In genomic region chr3:104714679-104715326, GRCm38 (mm10) we compare ENCODE assay signal across 8 mouse cellular contexts.
A peak's percentile ranks its signal among the peaks of the same experiment; 100 is the strongest.
DNase-seq lines count a peak whose midpoint lies in the region; ATAC-seq and TF ChIP-seq lines count a peak whose summit lies in the region.

No protein-coding gene starts in this region.

- no peak for TF ChIP-seq POLR2A in small intestine, adult 2 months (IDR thresholded peaks at IDR 0.05; ENCODE audit: low read depth, low read length)

- H3K4me1 ChIP-seq in heart, embryonic 10.5 days = peaks cover 20% of the 10 kb centered on the region
- no peaks in the 10 kb centered on the region for H3K4me1 ChIP-seq in kidney, embryonic 14.5 days (ENCODE audit: control insufficient read depth, insufficient read depth, low read length)
- peaks cover 3% of the 10 kb centered on the region; the same call in 1 of the 2 replicates for H3K4me1 ChIP-seq in small intestine, adult 2 months (ENCODE audit: control insufficient read depth, insufficient read depth, insufficient read length, low read length)

- in situ Hi-C loops in Patski (cut with MboI; ENCODE audit: low pct_unique_long_range_greater_than_20kb) = loop anchor here (5.0 to 10.0 kb wide), 4 partner anchors 60 to 342 kb away; partner anchors contain the start of genes Capza1, St7l and Wnt2b

- no peak overlapping the region for H3K9ac ChIP-seq in kidney, embryonic 14.5 days (ENCODE audit: low read depth, low read length)

- peak overlapping the region; percentile 44 for H3K4me3 ChIP-seq in heart, embryonic 10.5 days
- H3K4me3 ChIP-seq in kidney, embryonic 14.5 days (ENCODE audit: low read length) = peak overlapping the region; percentile 4; the same call in 1 of the 2 replicates
- peak overlapping the region; percentile 41 for H3K4me3 ChIP-seq in small intestine, adult 2 months (ENCODE audit: low read depth, low read length)

- CTCF ChIA-PET in Patski (lab: Charles Lee) = interaction anchor here (0.7 to 4.1 kb wide), 32 partner anchors 10 to 371 kb away, joined by 3 to 32 read pairs (median 4); partner anchors contain the start of genes Ppm1j and Rhoc

- peak; percentile 31 for ATAC-seq in Patski
- 0 out of 2 replicates have a peak, but pooled peaks have one; percentile 13 for ATAC-seq in kidney, embryonic 14.5 days (ENCODE audit: low FRiP score, low TSS enrichment)

- DNase-seq in CD4-positive helper T cell, adult 2 months (ENCODE audit: low read depth, low spot score) = peak; percentile 70
- no peak for DNase-seq in Patski (ENCODE audit: low read depth, low spot score)
- DNase-seq in cerebellum, postnatal 36 days = peak; percentile 33 to 34
- peak; percentile 85 for DNase-seq in heart, embryonic 10.5 days (ENCODE audit: low spot score)
- DNase-seq in lung, postnatal 25 days (ENCODE audit: low spot score) = peak; percentile 31
- DNase-seq in ovary, postnatal 14 days (ENCODE audit: low spot score) = no peak

- no peaks in the 10 kb centered on the region for H3K27me3 ChIP-seq in Patski
- no peaks in the 10 kb centered on the region for H3K27me3 ChIP-seq in heart, embryonic 10.5 days (ENCODE audit: insufficient read depth, poor library complexity, severe bottlenecking)
- H3K27me3 ChIP-seq in kidney, embryonic 14.5 days (ENCODE audit: control insufficient read depth, insufficient read depth, low read length) = no peaks in the 10 kb centered on the region
- H3K27me3 ChIP-seq in small intestine, adult 2 months (ENCODE audit: control insufficient read depth, insufficient read depth, low read length) = no peaks in the 10 kb centered on the region

- TF ChIP-seq CTCF in Patski (IDR thresholded peaks at IDR 0.05) = no peak
- TF ChIP-seq CTCF in small intestine, adult 2 months (IDR thresholded peaks at IDR 0.05; ENCODE audit: extremely low read depth, insufficient read length, insufficient replicate concordance, low read depth, low read length) = peak; percentile 76; the same call in 1 of the 2 replicates

- H3K4me2 ChIP-seq in kidney, embryonic 14.5 days (replicated peaks; ENCODE audit: low read depth, low read length) = peak overlapping the region; percentile 32

- POLR2A ChIA-PET in Patski (lab: Charles Lee) = interaction anchor here (0.6 to 1.1 kb wide), 4 partner anchors 15 to 313 kb away, joined by 3 to 9 read pairs (median 3); no protein-coding TSS in a partner anchor

- H3K27ac ChIP-seq in heart, embryonic 10.5 days = no peak overlapping the region
- no peak overlapping the region for H3K27ac ChIP-seq in kidney, embryonic 14.5 days (ENCODE audit: low read depth, low read length)
- no peak overlapping the region for H3K27ac ChIP-seq in small intestine, adult 2 months (ENCODE audit: insufficient read depth, low read depth, low read length)

- H3K36me3 ChIP-seq in heart, embryonic 10.5 days = no peaks in the 10 kb centered on the region
- no peaks in the 10 kb centered on the region for H3K36me3 ChIP-seq in kidney, embryonic 14.5 days (ENCODE audit: control insufficient read depth, insufficient read depth, low read length)
- no peaks in the 10 kb centered on the region for H3K36me3 ChIP-seq in small intestine, adult 2 months (ENCODE audit: control insufficient read depth, insufficient read depth, low read length)

- no peaks in the 10 kb centered on the region for H3K9me3 ChIP-seq in heart, embryonic 10.5 days
- no peaks in the 10 kb centered on the region for H3K9me3 ChIP-seq in kidney, embryonic 14.5 days (ENCODE audit: control insufficient read depth, low read length)

- WGBS in heart, embryonic 10.5 days = 41% methylated on average over 11 of the region's 11 CpGs
- WGBS in kidney, embryonic 14.5 days = 53% methylated on average over 11 of the region's 11 CpGs
- 42% methylated on average over 11 of the region's 11 CpGs for WGBS in small intestine, adult 2 months

Comparison
In these comparisons a context has a peak if more than half of its experiments do, and no peak if none do; other contexts are left out.
1. DNase-seq: peak in CD4-positive helper T cell, adult 2 months (single experiment), cerebellum, postnatal 36 days (2 of 2), heart, embryonic 10.5 days (single experiment) and lung, postnatal 25 days (single experiment); none in Patski (single experiment) and ovary, postnatal 14 days (single experiment).
2. Peak in every context shown above with its lines, with median percentiles within 50 percentile points of each other: H3K4me3 ChIP-seq.